Mouse (Mus musculus) Muller cell, postnatal 12 days (primary cell): ENCODE data around the gene Olfr770.
A peak's percentile ranks its signal among the peaks of the same experiment; 100 is the strongest.
"Not testable (repeated sequence)": the region's sequence is repeated elsewhere in the genome, so short reads cannot be mapped to it uniquely, and the experiment has no call there.

Source experiments
- DNase-seq: peaks from one replicate; pipeline ENCODE4 v3.0.0-alpha.2; 2015; ENCODE audit errors: inconsistent ontology term

Olfr770 gene

GRCm38 (mm10) chr10:129138898-129139297, at the start of gene Olfr770:
Olfr770 (minus strand) TSS chr10:129138998.
- DNase-seq, result peak; percentile 52

GRCm38 (mm10) chr10:129187319-129187718, 48.5 kb upstream of the Olfr770 start, which contains the start of gene Olfr773:
Olfr773 (minus strand) TSS chr10:129187419.
- DNase-seq, result not testable (repeated sequence)

- not testable (repeated sequence) for DNase-seq
Measured at GRCm38 (mm10) chr10:129177821-129178220, 39.0 kb upstream of the Olfr770 start, which contains the start of gene Olfr772. Olfr772 (minus strand) TSS chr10:129177921.

GRCm38 (mm10) chr10:129164651-129165050, 25.9 kb upstream of the Olfr770 start, which contains the start of gene Olfr771:
Olfr771 (minus strand) TSS chr10:129164751.
- DNase-seq, result no peak

- DNase-seq, result no peak
Measured at GRCm38 (mm10) chr10:129117761-129118160, 21.0 kb downstream of the Olfr770 start, which contains the start of gene Olfr769. Olfr769 (minus strand) TSS chr10:129117861.

- DNase-seq, result no peak
Measured at GRCm38 (mm10) chr10:129115146-129115545, 23.7 kb downstream of the Olfr770 start.

- DNase-seq, result peak; percentile 21
Measured at GRCm38 (mm10) chr10:129101231-129101630, 37.6 kb downstream of the Olfr770 start.

GRCm38 (mm10) chr10:129099275-129099674, 39.5 kb downstream of the Olfr770 start, which contains the start of gene Olfr768:
Olfr768 (minus strand) TSS chr10:129099375.
- DNase-seq, result no peak

GRCm38 (mm10) chr10:129082810-129083209, 56.0 kb downstream of the Olfr770 start, which contains the start of gene Olfr767:
Olfr767 (minus strand) TSS chr10:129082910.
- DNase-seq, result not testable (repeated sequence)
